Mouse (Mus musculus) erythroblast, embryonic 14.5 days (primary cell): ENCODE measurements around the gene Polr2g.

ENCODE experiments used
- GATA1 ChIP-seq: IDR thresholded peaks from 2 replicates; pipeline ENCODE4 v1.6.1; 2012; ENCODE audit warnings: low read length, inconsistent platforms, mixed read lengths
- TAL1 ChIP-seq: IDR thresholded peaks from 3 replicates; pipeline ENCODE4 v1.6.1; 2012; ENCODE audit warnings: low read length, inconsistent platforms, mixed read lengths

DNA sequence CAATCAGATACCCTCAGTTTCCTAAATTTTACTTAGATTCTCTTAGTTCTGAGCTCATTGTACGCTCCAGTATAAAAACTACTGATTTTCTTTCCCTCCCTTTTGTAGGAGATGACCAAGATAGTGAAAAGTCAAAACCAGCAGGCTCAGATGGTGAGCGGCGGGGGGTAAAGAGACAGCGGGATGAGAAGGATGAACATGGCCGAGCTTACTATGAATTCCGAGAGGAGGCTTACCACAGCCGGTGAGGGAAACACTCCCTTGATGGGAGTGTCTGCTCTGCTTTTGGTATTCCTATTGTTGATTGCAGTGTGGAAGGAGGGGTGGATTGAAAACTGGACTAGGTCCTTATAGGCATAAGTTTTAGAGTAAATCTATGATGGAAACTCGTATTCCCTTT is 24.3 kb upstream of the Polr2g start:
- TF ChIP-seq GATA1: no peak
- TF ChIP-seq TAL1: no peak
